Mouse (Mus musculus): ENCODE measurements around the gene Hnrnpa3. TPM values are rescaled to one million over a fixed set of nuclear protein-coding genes. Genes with fewer than 3 reads are reported as not detected.

Hnrnpa3 gene
- polyA plus RNA-seq, 1 experiment from 2014 or later, result 230 TPM

- no peaks in the 10 kb centered on the region for H3K9me3 ChIP-seq (ENCODE audit: control insufficient read depth, low read length)
- H3K27me3 ChIP-seq (replicated peaks; ENCODE audit: control insufficient read depth, insufficient read depth, low read length), result no peaks in the 10 kb centered on the region
- peaks cover 38% of the 10 kb centered on the region for H3K36me3 ChIP-seq (ENCODE audit: control insufficient read depth, insufficient read depth, low read length)
- 92% methylated on average over 8 of the region's 8 CpGs for WGBS
- no peak for ATAC-seq (replicated peaks; ENCODE audit: low FRiP score, low TSS enrichment, low read depth)
- no peak overlapping the region for H3K4me2 ChIP-seq (ENCODE audit: low read length)
- H3K9ac ChIP-seq (ENCODE audit: low read length), result no peak overlapping the region
- H3K4me1 ChIP-seq (replicated peaks; ENCODE audit: control insufficient read depth, insufficient read depth, low read length), result peaks cover 15% of the 10 kb centered on the region
- no peak overlapping the region for H3K27ac ChIP-seq (ENCODE audit: low read depth)
- no peak overlapping the region for H3K4me3 ChIP-seq (ENCODE audit: low read depth, low read length)
- DNase-seq (ENCODE audit: low spot score), result no peak
These were observed 20.9 kb downstream of the Hnrnpa3 start for GRCm38 (mm10) chr2:75679947-75680346.

DNA sequence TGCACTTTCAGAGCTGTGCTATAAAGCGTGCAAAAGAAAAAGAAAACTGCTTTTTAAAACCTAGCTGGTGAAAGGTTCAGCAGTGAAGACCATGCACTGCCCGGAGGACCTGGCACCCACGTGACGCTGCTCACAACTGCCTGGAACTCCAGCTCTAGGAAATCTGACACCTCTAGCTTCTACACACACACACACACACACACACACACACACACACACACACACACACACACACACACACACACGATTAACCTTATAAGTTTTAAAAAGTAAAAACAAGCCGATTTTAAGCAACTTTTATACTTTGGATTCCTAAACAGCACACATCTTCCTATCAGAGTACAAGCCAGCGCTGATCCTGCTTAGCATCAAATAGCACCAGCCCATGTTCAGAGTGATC is 22.4 kb downstream of the Hnrnpa3 start:
- no peak for DNase-seq (ENCODE audit: low spot score)
- Histone ChIP-seq H3K4me3 (ENCODE audit: low read depth, low read length) (no peak overlapping the region), H3K9ac (ENCODE audit: low read length) (no peak overlapping the region), H3K9me3 (ENCODE audit: control insufficient read depth, low read length) (no peaks in the 10 kb centered on the region), H3K27ac (ENCODE audit: low read depth) (no peak overlapping the region), H3K4me2 (ENCODE audit: low read length) (no peak overlapping the region), H3K27me3 (replicated peaks; ENCODE audit: control insufficient read depth, insufficient read depth, low read length) (no peaks in the 10 kb centered on the region), H3K4me1 (replicated peaks; ENCODE audit: control insufficient read depth, insufficient read depth, low read length) (peaks cover 20% of the 10 kb centered on the region), H3K36me3 (ENCODE audit: control insufficient read depth, insufficient read depth, low read length) (peaks cover 27% of the 10 kb centered on the region)
- peak; percentile 37; the same call in 1 of the 2 replicates for ATAC-seq (replicated peaks; ENCODE audit: low FRiP score, low TSS enrichment, low read depth)
- 36% methylated on average over 7 of the region's 7 CpGs for WGBS

- Histone ChIP-seq H3K36me3 (ENCODE audit: control insufficient read depth, insufficient read depth, low read length) (peaks cover 12% of the 10 kb centered on the region), H3K9ac (ENCODE audit: low read length) (no peak overlapping the region), H3K9me3 (ENCODE audit: control insufficient read depth, low read length) (no peaks in the 10 kb centered on the region), H3K4me3 (ENCODE audit: low read depth, low read length) (no peak overlapping the region), H3K27me3 (replicated peaks; ENCODE audit: control insufficient read depth, insufficient read depth, low read length) (no peaks in the 10 kb centered on the region), H3K4me2 (ENCODE audit: low read length) (no peak overlapping the region), H3K4me1 (replicated peaks; ENCODE audit: control insufficient read depth, insufficient read depth, low read length) (peaks cover 20% of the 10 kb centered on the region), H3K27ac (ENCODE audit: low read depth) (peak overlapping the region; percentile 48; the same call in 1 of the 2 replicates)
- DNase-seq (ENCODE audit: low spot score) (no peak), ATAC-seq (replicated peaks; ENCODE audit: low FRiP score, low TSS enrichment, low read depth) (no peak)
- WGBS, result 55% methylated on average over 15 of the region's 15 CpGs
These were observed 24.1 kb downstream of the Hnrnpa3 start for GRCm38 (mm10) chr2:75682978-75683709.

DNA sequence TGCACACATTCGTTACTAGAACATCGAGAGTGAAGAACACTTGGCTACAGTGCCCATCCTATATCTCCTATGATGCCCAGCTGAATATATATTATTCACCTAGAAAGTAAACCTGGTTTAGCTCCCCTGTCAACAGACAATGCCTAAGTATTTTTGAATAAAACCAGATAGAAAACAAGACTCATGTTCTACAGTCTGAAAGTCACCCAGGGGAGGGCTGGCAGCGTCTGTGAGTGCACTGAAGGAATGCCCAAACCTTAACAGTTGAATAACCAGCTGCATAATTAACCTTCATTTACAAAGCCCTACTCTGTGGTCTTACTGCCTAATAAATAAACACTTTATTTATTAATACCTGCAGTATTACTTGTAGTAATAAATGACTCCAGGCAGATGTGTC is 25.5 kb downstream of the Hnrnpa3 start:
- DNase-seq (ENCODE audit: low spot score) (no peak), ATAC-seq (replicated peaks; ENCODE audit: low FRiP score, low TSS enrichment, low read depth) (no peak)
- no peak overlapping the region for H3K27ac ChIP-seq (ENCODE audit: low read depth)
- H3K27me3 ChIP-seq (replicated peaks; ENCODE audit: control insufficient read depth, insufficient read depth, low read length), result no peaks in the 10 kb centered on the region
- no peaks in the 10 kb centered on the region for H3K36me3 ChIP-seq (ENCODE audit: control insufficient read depth, insufficient read depth, low read length)
- H3K9ac ChIP-seq (ENCODE audit: low read length), result no peak overlapping the region
- H3K4me2 ChIP-seq (ENCODE audit: low read length), result no peak overlapping the region
- WGBS, result 72% methylated on average over 3 of the region's 3 CpGs
- no peaks in the 10 kb centered on the region for H3K9me3 ChIP-seq (ENCODE audit: control insufficient read depth, low read length)
- no peak overlapping the region for H3K4me3 ChIP-seq (ENCODE audit: low read depth, low read length)
- H3K4me1 ChIP-seq (replicated peaks; ENCODE audit: control insufficient read depth, insufficient read depth, low read length), result peaks cover 20% of the 10 kb centered on the region

DNA sequence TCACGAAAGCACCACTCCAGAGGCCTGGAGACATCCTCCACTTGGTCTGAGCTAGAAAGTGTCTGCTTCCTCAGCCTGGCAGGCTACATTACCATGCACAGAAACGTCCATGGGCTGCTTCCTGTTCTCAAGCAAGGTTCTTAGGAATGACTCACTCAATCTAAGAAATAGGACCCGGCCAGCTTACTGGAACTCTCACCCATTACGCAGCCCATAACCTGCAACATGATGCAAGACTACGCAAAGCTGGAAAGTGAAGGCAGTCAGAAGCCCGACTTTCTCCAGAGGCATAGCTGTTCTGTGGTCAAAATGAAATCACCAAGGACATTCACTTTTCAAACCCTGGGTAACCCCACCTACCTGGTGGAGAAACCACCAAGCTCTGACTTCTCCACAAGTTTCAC is 26.4 kb downstream of the Hnrnpa3 start:
- Histone ChIP-seq H3K4me1 (replicated peaks; ENCODE audit: control insufficient read depth, insufficient read depth, low read length) (peaks cover 20% of the 10 kb centered on the region), H3K27ac (ENCODE audit: low read depth) (no peak overlapping the region)

DNA sequence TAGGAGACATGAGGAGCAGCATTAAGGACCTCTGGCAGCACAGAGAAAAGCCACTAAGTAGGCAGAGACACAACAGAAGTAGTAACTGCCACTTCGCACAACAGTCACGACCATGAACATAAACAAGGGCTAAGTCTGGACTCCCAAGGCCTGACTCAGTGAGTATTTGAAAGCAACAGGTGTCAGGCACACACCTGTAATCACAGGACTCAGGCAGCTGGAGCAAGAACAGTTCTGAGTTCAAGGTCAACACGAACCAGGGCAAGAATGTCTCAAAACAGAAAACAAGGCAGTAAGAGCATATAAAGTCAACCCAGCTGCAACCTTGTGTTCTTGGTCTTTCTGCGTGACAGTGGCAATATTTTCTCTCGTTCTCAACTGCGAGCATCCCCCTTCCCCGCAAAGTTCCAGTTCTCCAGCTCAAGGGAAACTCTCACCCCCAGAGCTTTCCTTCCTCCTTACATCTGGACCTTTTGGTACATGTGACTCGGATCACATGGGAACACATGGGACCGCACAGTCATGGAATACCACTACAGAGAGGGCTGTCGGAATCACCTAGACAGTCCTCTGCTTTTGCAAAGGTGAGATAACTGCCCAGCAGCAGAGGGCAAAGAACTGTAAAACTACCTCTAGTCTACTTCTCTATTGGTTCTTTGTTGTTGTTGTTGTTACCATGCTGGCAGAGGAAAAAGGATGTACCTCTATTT is 28.1 kb downstream of the Hnrnpa3 start:
- no peak overlapping the region for H3K4me3 ChIP-seq (ENCODE audit: low read depth, low read length)
- no peaks in the 10 kb centered on the region for H3K27me3 ChIP-seq (replicated peaks; ENCODE audit: control insufficient read depth, insufficient read depth, low read length)
- no peak overlapping the region for H3K27ac ChIP-seq (ENCODE audit: low read depth)
- H3K4me2 ChIP-seq (ENCODE audit: low read length), result no peak overlapping the region
- H3K9me3 ChIP-seq (ENCODE audit: control insufficient read depth, low read length), result no peaks in the 10 kb centered on the region
- DNase-seq (ENCODE audit: low spot score) (no peak), ATAC-seq (replicated peaks; ENCODE audit: low FRiP score, low TSS enrichment, low read depth) (no peak)
- H3K36me3 ChIP-seq (ENCODE audit: control insufficient read depth, insufficient read depth, low read length), result 0 out of 2 replicates have a peak, but pooled peaks cover 4% of the 10 kb centered on the region
- H3K4me1 ChIP-seq (replicated peaks; ENCODE audit: control insufficient read depth, insufficient read depth, low read length), result peaks cover 11% of the 10 kb centered on the region
- H3K9ac ChIP-seq (ENCODE audit: low read length), result no peak overlapping the region
- 83% methylated on average over 10 of the region's 10 CpGs for WGBS

More for the DNA sequence above, 26.4 kb downstream of the Hnrnpa3 start:
- Histone ChIP-seq H3K9me3 (ENCODE audit: control insufficient read depth, low read length) (no peaks in the 10 kb centered on the region), H3K4me2 (ENCODE audit: low read length) (no peak overlapping the region), H3K36me3 (ENCODE audit: control insufficient read depth, insufficient read depth, low read length) (no peaks in the 10 kb centered on the region), H3K27me3 (replicated peaks; ENCODE audit: control insufficient read depth, insufficient read depth, low read length) (no peaks in the 10 kb centered on the region), H3K4me3 (ENCODE audit: low read depth, low read length) (no peak overlapping the region), H3K9ac (ENCODE audit: low read length) (no peak overlapping the region)
- WGBS, result 63% methylated on average over 6 of the region's 6 CpGs
- DNase-seq (ENCODE audit: low spot score) (no peak), ATAC-seq (replicated peaks; ENCODE audit: low FRiP score, low TSS enrichment, low read depth) (no peak)

GRCm38 (mm10) chr2:75688901-75689300 is 29.8 kb downstream of the Hnrnpa3 start:
- Histone ChIP-seq H3K9me3 (ENCODE audit: control insufficient read depth, low read length) (no peaks in the 10 kb centered on the region), H3K4me1 (replicated peaks; ENCODE audit: control insufficient read depth, insufficient read depth, low read length) (peaks cover 4% of the 10 kb centered on the region; the same call in 1 of the 2 replicates), H3K9ac (ENCODE audit: low read length) (no peak overlapping the region), H3K27ac (ENCODE audit: low read depth) (no peak overlapping the region), H3K27me3 (replicated peaks; ENCODE audit: control insufficient read depth, insufficient read depth, low read length) (no peaks in the 10 kb centered on the region), H3K36me3 (ENCODE audit: control insufficient read depth, insufficient read depth, low read length) (0 out of 2 replicates have a peak, but pooled peaks cover 4% of the 10 kb centered on the region), H3K4me2 (ENCODE audit: low read length) (no peak overlapping the region), H3K4me3 (ENCODE audit: low read depth, low read length) (no peak overlapping the region)
- no peak for DNase-seq (ENCODE audit: low spot score)
- no peak for ATAC-seq (replicated peaks; ENCODE audit: low FRiP score, low TSS enrichment, low read depth)
- 88% methylated on average over 1 of the region's 1 CpGs for WGBS

DNA sequence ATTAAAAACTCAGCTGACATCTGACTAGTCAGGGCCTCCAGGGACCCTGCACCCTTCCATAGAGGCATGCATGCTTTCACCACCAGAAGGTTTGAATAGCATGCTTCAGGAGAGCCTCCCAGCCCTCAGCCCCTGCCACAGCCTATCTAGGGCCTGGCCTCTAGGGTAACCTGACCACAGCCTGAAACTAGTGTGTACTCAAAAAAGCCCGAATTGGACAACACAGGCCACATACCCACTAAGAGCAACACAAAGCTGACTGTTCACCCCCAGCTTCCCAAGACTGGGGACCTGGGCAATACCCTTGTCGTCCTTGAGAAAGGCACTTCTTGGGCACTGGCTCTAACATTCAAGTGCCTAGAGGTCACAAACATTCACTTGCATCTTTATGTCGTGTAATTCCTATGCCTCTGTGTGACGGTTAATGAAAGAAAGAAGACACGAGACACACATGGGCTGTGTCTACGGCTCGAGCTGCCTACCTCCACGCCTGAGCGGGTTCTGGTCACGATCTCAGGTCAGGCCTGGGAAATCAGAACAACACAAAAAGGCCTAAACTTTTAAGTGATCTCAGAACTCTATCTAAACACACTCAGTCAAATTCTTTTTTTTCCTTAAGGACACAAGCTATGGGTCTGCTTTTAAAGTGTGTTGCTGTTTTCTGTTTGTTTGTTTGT is 30.6 kb downstream of the Hnrnpa3 start:
- H3K4me2 ChIP-seq (ENCODE audit: low read length), result no peak overlapping the region
- H3K9me3 ChIP-seq (ENCODE audit: control insufficient read depth, low read length), result no peaks in the 10 kb centered on the region
- H3K27me3 ChIP-seq (replicated peaks; ENCODE audit: control insufficient read depth, insufficient read depth, low read length), result no peaks in the 10 kb centered on the region
- no peak overlapping the region for H3K27ac ChIP-seq (ENCODE audit: low read depth)
- 0 out of 2 replicates have a peak, but pooled peaks cover 4% of the 10 kb centered on the region for H3K4me1 ChIP-seq (replicated peaks; ENCODE audit: control insufficient read depth, insufficient read depth, low read length)
- H3K36me3 ChIP-seq (ENCODE audit: control insufficient read depth, insufficient read depth, low read length), result 0 out of 2 replicates have a peak, but pooled peaks cover 4% of the 10 kb centered on the region
- peak; percentile 47 for DNase-seq (ENCODE audit: low spot score)
- no peak for ATAC-seq (replicated peaks; ENCODE audit: low FRiP score, low TSS enrichment, low read depth)
- 87% methylated on average over 10 of the region's 10 CpGs for WGBS
- H3K4me3 ChIP-seq (ENCODE audit: low read depth, low read length), result no peak overlapping the region
- no peak overlapping the region for H3K9ac ChIP-seq (ENCODE audit: low read length)

Measured in intestine, embryonic 14.5 days (tissue).